Mouse (Mus musculus): ENCODE results near the gene Cdkn1c. TPM values are rescaled to one million over a fixed set of nuclear protein-coding genes. Genes with fewer than 3 reads are reported as not detected.

Gene Cdkn1c
- polyA plus RNA-seq, 1 experiment from 2014 or later: 1,694 TPM

DNA sequence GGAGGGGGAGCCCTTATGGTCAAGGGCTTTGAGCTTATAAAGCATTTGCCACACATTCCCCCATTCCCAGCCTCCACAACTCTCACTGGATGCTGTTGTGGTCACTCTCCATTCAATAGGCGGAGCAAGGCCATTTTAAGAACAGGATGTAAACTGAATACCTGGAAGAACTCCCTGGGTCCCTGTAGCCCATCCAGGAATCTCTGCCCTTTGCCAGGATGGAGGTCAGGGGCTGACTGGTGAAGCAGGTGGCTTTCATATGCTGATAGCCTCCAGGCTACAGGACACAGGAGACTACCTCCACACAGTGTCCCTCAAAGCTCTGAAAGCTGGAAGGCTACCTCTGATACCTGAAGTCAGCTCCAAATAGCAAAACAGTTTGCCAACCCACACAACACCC is 28.2 kb downstream of the Cdkn1c start:
- 71% methylated on average over 1 of the region's 1 CpGs for WGBS
- Histone ChIP-seq H3K27ac (replicated peaks) (no peak overlapping the region), H3K36me3 (no peaks in the 10 kb centered on the region), H3K4me1 (peaks cover 12% of the 10 kb centered on the region), H3K27me3 (no peaks in the 10 kb centered on the region), H3K9ac (no peak overlapping the region), H3K4me3 (replicated peaks) (no peak overlapping the region), H3K9me3 (replicated peaks) (no peaks in the 10 kb centered on the region), H3K4me2 (replicated peaks) (no peak overlapping the region)
- no peak for ATAC-seq (ENCODE audit: insufficient number of reproducible peaks, low FRiP score, low TSS enrichment, low read depth)

- no peak overlapping the region for H3K4me2 ChIP-seq (replicated peaks)
- H3K9ac ChIP-seq: no peak overlapping the region
- WGBS: 76% methylated on average over 2 of the region's 2 CpGs
- no peaks in the 10 kb centered on the region for H3K9me3 ChIP-seq (replicated peaks)
- no peak overlapping the region for H3K27ac ChIP-seq (replicated peaks)
- ATAC-seq (ENCODE audit: insufficient number of reproducible peaks, low FRiP score, low TSS enrichment, low read depth): no peak
- no peak overlapping the region for H3K4me3 ChIP-seq (replicated peaks)
- no peaks in the 10 kb centered on the region for H3K27me3 ChIP-seq
- H3K36me3 ChIP-seq: no peaks in the 10 kb centered on the region
- peaks cover 8% of the 10 kb centered on the region; the same call in 1 of the 2 replicates for H3K4me1 ChIP-seq
Observed at GRCm38 (mm10) chr7:143428814-143429499, 31.9 kb downstream of the Cdkn1c start.

DNA sequence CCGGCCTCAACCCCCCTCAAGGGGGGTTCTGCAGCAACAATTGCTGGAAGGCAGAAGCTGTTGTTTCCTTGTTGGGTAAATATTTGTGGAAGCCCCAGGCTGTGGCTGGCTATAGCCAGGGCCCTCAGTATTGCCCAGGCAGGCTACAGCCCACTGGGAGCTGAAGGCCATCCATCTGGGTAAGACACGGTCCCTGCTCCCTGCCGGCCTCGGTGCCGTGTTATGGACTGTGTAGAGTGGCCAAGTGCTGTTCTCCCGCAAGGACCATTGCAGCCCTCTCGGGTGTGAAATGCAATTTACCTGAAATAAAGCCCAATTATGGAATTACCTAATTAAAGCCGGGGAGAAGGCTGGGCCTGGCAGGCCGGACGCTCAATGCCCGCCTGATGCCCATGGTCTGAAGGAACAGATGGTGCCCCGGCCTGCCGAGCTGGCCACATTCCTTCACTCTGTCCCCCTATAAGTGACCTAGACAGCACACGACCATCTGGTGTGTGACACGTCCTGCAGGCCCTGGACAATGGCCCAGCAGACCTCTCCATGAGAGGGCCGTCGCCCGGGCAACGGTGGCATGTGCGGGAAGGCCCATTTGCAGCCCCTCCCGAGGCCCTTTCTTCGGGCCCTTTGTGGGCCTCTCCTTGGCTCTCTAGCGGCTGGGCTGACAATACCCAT is 32.6 kb downstream of the Cdkn1c start:
- peaks cover 4% of the 10 kb centered on the region; the same call in 1 of the 2 replicates for H3K4me1 ChIP-seq
- ATAC-seq (ENCODE audit: insufficient number of reproducible peaks, low FRiP score, low TSS enrichment, low read depth): no peak
- no peak overlapping the region for H3K4me3 ChIP-seq (replicated peaks)
- no peak overlapping the region for H3K4me2 ChIP-seq (replicated peaks)
- no peaks in the 10 kb centered on the region for H3K9me3 ChIP-seq (replicated peaks)
- no peak overlapping the region for H3K9ac ChIP-seq
- 71% methylated on average over 23 of the region's 23 CpGs for WGBS
- no peaks in the 10 kb centered on the region for H3K27me3 ChIP-seq
- no peak overlapping the region for H3K27ac ChIP-seq (replicated peaks)
- no peaks in the 10 kb centered on the region for H3K36me3 ChIP-seq

DNA sequence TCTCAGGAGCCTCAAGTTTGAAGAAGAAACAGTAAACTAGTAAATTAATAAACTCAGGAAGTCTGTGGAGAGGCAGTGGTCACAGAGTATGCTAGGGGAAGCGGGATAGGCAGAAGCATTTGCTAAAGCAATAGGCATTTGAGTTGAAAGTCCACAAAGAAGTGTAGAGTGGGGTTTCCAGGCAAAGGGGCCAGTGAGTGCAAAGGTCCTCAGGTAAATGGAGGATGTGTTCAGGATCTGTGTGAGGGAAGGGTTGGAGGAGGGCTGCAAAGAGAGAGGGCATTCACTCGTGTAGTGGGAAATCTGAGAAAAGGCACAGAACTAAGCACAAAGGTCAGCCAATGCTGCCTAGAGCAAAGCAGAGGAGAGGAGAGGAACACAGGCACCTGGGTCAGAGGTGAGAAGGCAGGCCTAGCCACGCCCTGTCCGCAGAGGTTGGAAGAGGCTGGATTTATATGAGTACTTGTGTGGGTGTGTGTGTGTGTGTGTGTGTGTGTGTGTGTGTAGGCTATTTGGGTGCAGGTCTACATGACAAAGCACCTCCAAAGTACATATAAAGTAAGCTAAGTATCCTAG is 41.2 kb downstream of the Cdkn1c start:
- H3K27me3 ChIP-seq: no peaks in the 10 kb centered on the region
- H3K4me2 ChIP-seq (replicated peaks): no peak overlapping the region
- no peak for ATAC-seq (ENCODE audit: insufficient number of reproducible peaks, low FRiP score, low TSS enrichment, low read depth)
- peaks cover 22% of the 10 kb centered on the region for H3K4me1 ChIP-seq
- H3K9me3 ChIP-seq (replicated peaks): no peaks in the 10 kb centered on the region
- H3K36me3 ChIP-seq: no peaks in the 10 kb centered on the region
- no peak overlapping the region for H3K9ac ChIP-seq
- no peak overlapping the region for H3K27ac ChIP-seq (replicated peaks)
- WGBS: 79% methylated on average over 4 of the region's 4 CpGs
- no peak overlapping the region for H3K4me3 ChIP-seq (replicated peaks)

DNA sequence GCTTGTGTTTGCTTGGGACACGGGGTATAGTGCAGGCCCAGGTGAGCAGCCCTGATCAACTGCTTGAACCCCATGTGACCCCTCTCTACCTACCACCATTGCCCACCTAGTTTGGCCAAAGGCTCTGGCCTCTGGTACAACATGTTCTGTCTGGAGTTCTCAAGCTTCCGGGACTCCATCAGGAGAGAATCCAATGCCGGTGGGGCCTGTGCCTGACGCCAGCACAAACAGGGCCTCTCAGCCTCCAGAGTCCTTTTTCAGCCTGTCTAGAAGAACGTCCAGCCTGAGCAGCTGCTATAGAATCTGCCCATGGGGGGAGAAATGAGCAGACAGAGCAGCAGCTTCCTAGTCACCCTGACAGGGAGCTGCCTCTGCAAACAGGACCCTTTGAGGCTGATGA is 43.0 kb downstream of the Cdkn1c start:
- Histone ChIP-seq H3K4me3 (replicated peaks) (no peak overlapping the region), H3K4me1 (peaks cover 22% of the 10 kb centered on the region), H3K27me3 (no peaks in the 10 kb centered on the region), H3K27ac (replicated peaks) (no peak overlapping the region), H3K9me3 (replicated peaks) (no peaks in the 10 kb centered on the region), H3K9ac (no peak overlapping the region), H3K4me2 (replicated peaks) (no peak overlapping the region), H3K36me3 (no peaks in the 10 kb centered on the region)
- 76% methylated on average over 5 of the region's 5 CpGs for WGBS
- ATAC-seq (ENCODE audit: insufficient number of reproducible peaks, low FRiP score, low TSS enrichment, low read depth): no peak

DNA sequence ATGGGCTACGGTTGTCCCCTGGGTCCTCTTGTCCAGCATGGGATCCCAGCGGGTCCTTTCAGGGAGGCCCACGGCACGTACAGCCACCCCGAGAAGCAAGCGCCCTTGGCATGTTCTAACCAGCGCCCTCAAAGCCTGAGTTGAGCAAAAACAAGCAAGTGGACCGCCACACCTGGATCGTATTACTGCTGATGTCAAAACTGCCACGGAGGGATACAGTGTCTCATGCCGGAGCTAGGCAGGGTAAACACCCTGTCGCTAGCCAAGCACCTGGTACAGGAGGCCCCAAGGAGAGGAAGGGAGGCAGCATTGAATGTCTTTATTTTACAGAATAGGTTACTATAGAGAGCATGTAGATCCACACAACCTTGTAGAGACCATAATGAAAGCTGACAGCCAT is 44.4 kb downstream of the Cdkn1c start:
- H3K9ac ChIP-seq: no peak overlapping the region
- H3K36me3 ChIP-seq: no peaks in the 10 kb centered on the region
- no peaks in the 10 kb centered on the region for H3K27me3 ChIP-seq
- WGBS: 45% methylated on average over 12 of the region's 12 CpGs
- no peak overlapping the region for H3K4me2 ChIP-seq (replicated peaks)
- H3K4me3 ChIP-seq (replicated peaks): no peak overlapping the region
- peaks cover 22% of the 10 kb centered on the region for H3K4me1 ChIP-seq
- ATAC-seq (ENCODE audit: insufficient number of reproducible peaks, low FRiP score, low TSS enrichment, low read depth): no peak
- H3K9me3 ChIP-seq (replicated peaks): no peaks in the 10 kb centered on the region
- H3K27ac ChIP-seq (replicated peaks): no peak overlapping the region

GRCm38 (mm10) chr7:143415070-143415469 is 45.8 kb downstream of the Cdkn1c start:
- WGBS: 35% methylated on average over 4 of the region's 4 CpGs

GRCm38 (mm10) chr7:143412606-143413005 is 48.2 kb downstream of the Cdkn1c start:
- no peak for ATAC-seq (ENCODE audit: insufficient number of reproducible peaks, low FRiP score, low TSS enrichment, low read depth)
- H3K36me3 ChIP-seq: no peaks in the 10 kb centered on the region
- H3K9ac ChIP-seq: no peak overlapping the region
- no peak overlapping the region for H3K4me2 ChIP-seq (replicated peaks)
- no peak overlapping the region for H3K4me3 ChIP-seq (replicated peaks)
- WGBS: 75% methylated on average over 6 of the region's 6 CpGs
- no peaks in the 10 kb centered on the region for H3K9me3 ChIP-seq (replicated peaks)
- no peaks in the 10 kb centered on the region for H3K27me3 ChIP-seq
- H3K4me1 ChIP-seq: peaks cover 34% of the 10 kb centered on the region
- H3K27ac ChIP-seq (replicated peaks): no peak overlapping the region

More at GRCm38 (mm10) chr7:143415070-143415469, 45.8 kb downstream of the Cdkn1c start:
- no peak overlapping the region for H3K9ac ChIP-seq
- H3K4me2 ChIP-seq (replicated peaks): no peak overlapping the region
- peaks cover 22% of the 10 kb centered on the region for H3K4me1 ChIP-seq
- no peak overlapping the region for H3K27ac ChIP-seq (replicated peaks)
- no peaks in the 10 kb centered on the region for H3K36me3 ChIP-seq
- ATAC-seq (ENCODE audit: insufficient number of reproducible peaks, low FRiP score, low TSS enrichment, low read depth): 0 out of 2 replicates have a peak, but pooled peaks have one; percentile 44
- no peaks in the 10 kb centered on the region for H3K27me3 ChIP-seq
- no peak overlapping the region for H3K4me3 ChIP-seq (replicated peaks)
- H3K9me3 ChIP-seq (replicated peaks): no peaks in the 10 kb centered on the region

GRCm38 (mm10) chr7:143408615-143409021 is 52.2 kb downstream of the Cdkn1c start:
- Histone ChIP-seq H3K4me1 (peaks cover 19% of the 10 kb centered on the region), H3K4me2 (replicated peaks) (no peak overlapping the region), H3K27me3 (no peaks in the 10 kb centered on the region), H3K27ac (replicated peaks) (peak overlapping the region; percentile 85), H3K4me3 (replicated peaks) (no peak overlapping the region), H3K9ac (no peak overlapping the region), H3K36me3 (no peaks in the 10 kb centered on the region), H3K9me3 (replicated peaks) (no peaks in the 10 kb centered on the region)
- ATAC-seq (ENCODE audit: insufficient number of reproducible peaks, low FRiP score, low TSS enrichment, low read depth): peak; percentile 87
- WGBS: 32% methylated on average over 13 of the region's 13 CpGs
